Mouse (Mus musculus): ENCODE data around the gene Urad. TPM values are rescaled to one million over a fixed set of nuclear protein-coding genes. Genes with fewer than 3 reads are reported as not detected.

The Urad gene
- total RNA-seq, 2 experiments from 2014 or later: not detected

- DNase-seq (ENCODE audit: low spot score in 2 of 2): no peak
Measured at GRCm38 (mm10) chr5:147274174-147275141, 47.8 kb downstream of the Urad start.

GRCm38 (mm10) chr5:147272808-147273345, 49.4 kb downstream of the Urad start:
- intact Hi-C loops (cut with DNase I): loop anchor here (10.0 kb wide), 1 partner anchor 452 kb away; the partner anchor contains the start of gene Flt1
- DNase-seq (ENCODE audit: low spot score in 2 of 2): no peak

More at GRCm38 (mm10) chr5:147274174-147275141, 47.8 kb downstream of the Urad start:
- intact Hi-C loops (cut with DNase I): loop anchor here (2.0 to 10.0 kb wide), 3 partner anchors 38 to 450 kb away; partner anchors contain the start of gene Flt1

GRCm38 (mm10) chr5:147272046-147272807, 50.0 kb downstream of the Urad start:
- intact Hi-C loops (cut with DNase I): loop anchor here (10.0 kb wide), 1 partner anchor 453 kb away; the partner anchor contains the start of gene Flt1
- DNase-seq (ENCODE audit: low spot score in 2 of 2): no peak

- intact Hi-C loops (cut with DNase I): loop anchor here (10.0 kb wide), 1 partner anchor 454 kb away; the partner anchor contains the start of gene Flt1
- DNase-seq (ENCODE audit: low spot score in 2 of 2): no peak
Measured at GRCm38 (mm10) chr5:147270673-147271655, 51.3 kb downstream of the Urad start.

GRCm38 (mm10) chr5:147269926-147270672, 52.1 kb downstream of the Urad start, which contains the start of gene Pdx1:
TSS of gene Pdx1 (plus strand) at chr5:147269959.
- DNase-seq (ENCODE audit: low spot score in 2 of 2): no peak
- intact Hi-C loops (cut with DNase I): loop anchor here (5.0 to 10.0 kb wide), 2 partner anchors 32 to 455 kb away; partner anchors contain the start of gene Flt1

GRCm38 (mm10) chr5:147269371-147269770, 52.9 kb downstream of the Urad start:
- DNase-seq (ENCODE audit: low spot score in 2 of 2): no peak

GRCm38 (mm10) chr5:147268728-147269127, 53.5 kb downstream of the Urad start:
- intact Hi-C loops (cut with DNase I): loop anchor here (5.0 kb wide), 1 partner anchor 34 kb away; no protein-coding TSS in a partner anchor

More at GRCm38 (mm10) chr5:147269371-147269770, 52.9 kb downstream of the Urad start:
- intact Hi-C loops (cut with DNase I): loop anchor here (5.0 kb wide), 1 partner anchor 33 kb away; no protein-coding TSS in a partner anchor

GRCm38 (mm10) chr5:147267434-147267833, 54.8 kb downstream of the Urad start:
- no peak for DNase-seq (ENCODE audit: low spot score in 2 of 2)
- intact Hi-C loops (cut with DNase I): loop anchor here (5.0 kb wide), 1 partner anchor 35 kb away; no protein-coding TSS in a partner anchor

More at GRCm38 (mm10) chr5:147268728-147269127, 53.5 kb downstream of the Urad start:
- DNase-seq (ENCODE audit: low spot score in 2 of 2): no peak

Small RNAs within 50 kb of the gene (microRNA-seq; reads per million reads assigned to microRNA genes)
- 0 to 0.25 reads per million in 2 experiments for gene Mir7k

Other genes with a start within 250 kb of the Urad start
- gene Lnx2, start 245.9 kb downstream of the Urad start, total RNA-seq (2021): 1 to 10 TPM; 5.1 to 6.3 TPM
- 10 to 100 TPM; 72.0 to 72.9 TPM for gene Polr1d, start 245.4 kb downstream of the Urad start, total RNA-seq (2021)
- under 1 TPM; 0.48 to 0.60 TPM for gene Gsx1, start 133.7 kb downstream of the Urad start, total RNA-seq (2021)
- gene Pdx1, start 52.5 kb downstream of the Urad start, total RNA-seq (2021): not detected
- gene Cdx2, start 15.2 kb downstream of the Urad start, total RNA-seq (2021): not detected
- gene Flt3, start 78.0 kb upstream of the Urad start, total RNA-seq (2021): 1 to 10 TPM; 4.7 to 5.3 TPM
- 10 to 100 TPM; 78.8 to 84.1 TPM for gene Pan3, start 107.7 kb upstream of the Urad start, total RNA-seq (2021)

Measured in left cerebral cortex, postnatal 25 days (tissue).